Mouse (Mus musculus): ENCODE measurements around the gene Nrip2.
A peak's percentile ranks its signal among the peaks of the same experiment; 100 is the strongest.

Nrip2 gene

GRCm38 (mm10) chr6:128437731-128438316 is 38.7 kb downstream of the Nrip2 start:
- DNase-seq (ENCODE audit: low read depth), result no peak

DNA sequence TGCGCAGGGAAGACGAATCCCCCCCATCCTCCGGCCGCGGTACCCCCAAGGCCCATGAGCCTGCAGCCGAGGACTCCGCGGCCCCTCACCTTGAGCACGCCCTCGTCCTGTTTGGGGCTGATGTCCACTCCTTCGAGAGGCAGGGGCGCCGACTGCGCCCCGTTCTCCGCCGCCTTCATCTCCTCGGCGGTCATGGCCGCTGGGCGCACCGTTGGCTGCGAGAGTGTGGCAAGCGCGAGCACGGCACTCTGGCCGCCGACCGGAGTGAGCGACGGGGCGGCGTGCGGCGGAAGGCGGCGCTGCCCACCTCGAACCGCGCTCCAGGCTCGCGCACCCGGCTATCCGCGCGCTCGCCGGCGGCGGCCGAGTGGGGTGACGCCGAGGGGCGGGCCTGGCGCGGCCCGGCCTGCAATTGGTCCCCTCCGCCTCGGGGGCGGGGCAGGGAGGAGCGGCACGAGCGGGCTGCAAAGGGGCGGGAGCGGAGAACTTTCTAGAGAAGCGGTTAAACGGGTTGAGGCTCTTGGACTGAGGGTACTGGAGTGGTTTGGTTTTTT is 39.3 kb downstream of the Nrip2 start, which contains the start of gene Fkbp4:
Gene Fkbp4, minus strand, starts transcription at position 361 of the 554 bp plus-strand sequence.
- DNase-seq (ENCODE audit: low read depth), result peak; percentile 84

- DNase-seq (ENCODE audit: low read depth), result no peak
Measured at GRCm38 (mm10) chr6:128438871-128439341, 39.8 kb downstream of the Nrip2 start.

DNA sequence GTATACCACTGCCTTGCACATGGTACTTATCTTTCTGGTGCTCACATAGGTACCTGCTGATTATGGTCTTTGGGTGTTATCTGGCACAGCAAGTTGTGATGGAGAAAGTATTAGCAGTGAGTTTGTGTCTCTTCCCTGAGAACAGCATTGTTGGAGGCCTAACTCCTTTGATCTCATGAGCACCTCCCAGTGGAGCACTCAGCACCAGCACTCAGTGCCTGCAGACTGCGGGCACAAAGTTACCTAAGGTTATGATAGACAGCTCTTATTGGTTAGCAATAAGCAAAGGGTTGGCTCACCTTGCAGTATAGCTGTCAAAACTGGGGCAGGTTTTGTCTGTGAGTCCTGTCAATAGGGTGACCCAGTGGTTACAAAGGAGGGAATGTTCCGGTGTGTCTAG is 41.1 kb downstream of the Nrip2 start:
- DNase-seq (ENCODE audit: low read depth), result no peak

DNA sequence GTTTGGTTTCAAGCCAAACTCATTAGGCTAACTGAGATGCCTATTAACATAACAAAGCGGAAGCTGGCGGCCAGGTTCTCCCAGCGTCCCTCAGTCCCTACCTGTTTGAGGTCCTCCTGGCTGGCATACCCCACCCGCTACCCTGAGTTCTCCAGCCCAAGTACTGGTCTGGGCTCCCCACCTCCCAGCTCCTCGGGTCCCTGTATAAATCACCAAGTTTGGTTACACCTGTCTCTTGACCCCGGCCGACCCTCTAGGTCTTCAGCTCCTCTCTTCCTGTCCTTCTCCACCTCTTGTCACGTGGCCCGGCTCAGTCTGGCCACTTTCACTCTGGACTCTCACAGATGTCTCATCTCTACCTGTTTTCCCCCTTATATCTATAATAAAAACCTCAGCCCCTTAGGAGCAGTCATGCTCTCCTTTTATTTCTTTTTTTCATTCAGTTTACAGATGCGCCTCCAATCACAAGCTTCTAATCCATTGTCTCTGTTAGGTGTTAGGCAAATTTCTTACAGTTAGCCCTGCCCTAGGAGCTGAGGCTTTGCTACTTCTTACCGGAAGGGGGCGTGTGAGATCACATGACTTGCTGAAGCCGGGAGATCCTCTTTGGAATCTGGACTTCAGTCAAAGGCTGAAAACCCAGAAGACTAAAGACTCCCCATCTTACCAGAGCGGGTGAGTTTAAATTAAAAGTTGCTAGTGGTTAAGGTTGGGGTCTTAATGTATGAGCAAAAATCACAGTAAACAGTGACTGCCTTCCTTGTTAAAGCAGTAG is 46.9 kb downstream of the Nrip2 start:
- DNase-seq (ENCODE audit: low read depth), result no peak

DNA sequence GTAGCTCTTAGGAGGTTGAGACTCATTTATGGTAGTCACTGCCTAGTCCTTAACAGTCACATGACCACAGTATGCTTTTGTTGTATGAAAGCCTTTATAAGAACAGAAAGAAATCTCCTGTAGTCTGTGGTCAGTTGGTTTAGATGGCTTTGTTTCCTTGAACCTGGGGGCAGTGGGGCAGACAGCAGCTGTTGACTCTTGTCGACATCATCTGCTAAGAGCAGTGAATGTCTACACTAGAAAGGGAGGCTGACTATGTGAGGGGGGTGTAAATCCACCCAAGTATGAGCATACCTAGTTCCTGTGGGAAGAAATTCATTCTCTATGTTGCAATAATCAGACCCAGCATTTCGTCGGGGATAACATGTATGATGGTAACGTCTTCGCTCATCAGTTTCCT is 48.0 kb downstream of the Nrip2 start:
- no peak for DNase-seq (ENCODE audit: low read depth)

DNA sequence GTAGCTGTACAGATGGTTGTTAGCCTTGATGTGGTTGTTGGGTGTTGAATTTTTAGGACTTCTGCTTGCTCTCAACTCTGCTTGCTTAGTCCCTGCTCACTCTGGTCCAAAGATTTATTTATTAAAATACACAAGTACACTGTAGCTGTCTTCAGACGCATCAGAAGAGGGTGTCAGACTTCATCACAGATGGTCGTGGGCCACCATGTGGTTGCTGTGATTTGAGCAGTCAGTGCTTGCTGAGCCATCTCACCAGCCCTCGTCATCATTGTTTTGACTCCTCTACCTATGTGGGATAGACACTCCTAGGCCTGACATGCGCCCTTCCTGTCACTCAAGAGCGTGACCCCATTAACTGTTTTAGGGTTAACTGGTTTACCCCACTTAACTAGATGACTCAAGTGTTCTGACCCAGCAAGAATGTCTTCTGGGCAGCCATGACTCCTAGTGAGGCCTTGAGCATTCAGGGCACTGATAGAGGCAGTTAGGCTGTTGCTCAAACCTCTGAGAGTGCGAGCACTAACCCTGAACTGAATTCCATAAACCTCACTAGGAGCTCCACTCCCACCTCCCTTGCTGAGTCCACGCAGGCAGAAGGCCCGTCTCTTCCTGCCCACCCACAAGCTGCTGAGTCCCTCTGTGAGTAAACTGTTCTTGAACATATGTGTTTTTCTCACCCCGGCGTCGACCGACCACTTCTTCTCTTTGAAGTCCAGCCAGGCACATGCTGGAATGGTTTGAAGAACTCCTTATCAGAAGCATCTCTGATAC is 56.9 kb downstream of the Nrip2 start:
- no peak for DNase-seq (ENCODE audit: low read depth)

DNA sequence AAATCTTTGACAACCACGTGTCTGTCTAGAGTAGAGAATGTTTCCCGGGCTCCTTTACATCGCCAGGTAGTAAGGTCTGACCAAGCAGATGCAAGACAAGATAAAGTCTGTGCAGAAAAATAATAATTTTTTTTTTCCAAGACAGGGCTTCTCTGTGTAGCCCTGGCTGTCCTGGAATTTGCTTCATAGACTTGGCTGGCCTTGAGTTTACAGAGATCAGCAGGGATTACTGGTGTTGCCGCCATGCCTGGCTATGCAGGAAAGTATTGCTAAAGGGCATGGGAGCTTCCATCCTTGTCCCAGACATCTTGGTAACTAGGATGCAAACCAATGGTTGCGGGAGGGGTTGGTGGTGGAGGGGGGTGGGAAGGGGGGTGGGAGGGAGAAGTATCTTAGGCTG is 58.1 kb downstream of the Nrip2 start:
- no peak for DNase-seq (ENCODE audit: low read depth)

DNA sequence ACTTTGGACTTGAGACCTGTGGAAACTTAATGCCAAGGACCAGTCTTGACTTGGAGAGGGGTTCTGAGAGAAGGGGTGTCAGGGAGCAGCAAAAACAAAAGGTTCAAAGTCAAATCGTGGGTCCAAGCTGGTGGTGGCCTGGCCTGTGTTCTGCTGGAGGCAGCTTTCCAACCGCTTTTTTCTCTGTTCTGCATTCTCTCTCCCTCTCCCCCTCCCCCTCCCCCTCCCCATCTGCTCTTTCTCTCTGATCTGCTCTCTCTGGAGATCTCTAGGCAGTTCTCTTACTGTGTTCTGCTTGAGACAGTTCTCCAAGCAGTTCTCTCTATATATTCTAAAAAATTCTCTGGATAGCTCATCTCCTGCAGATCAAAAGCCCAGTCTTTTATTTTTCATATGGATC is 61.2 kb downstream of the Nrip2 start:
- no peak for DNase-seq (ENCODE audit: low read depth)

GRCm38 (mm10) chr6:128460729-128461503 is 61.8 kb downstream of the Nrip2 start:
- no peak for DNase-seq (ENCODE audit: low read depth)

DNA sequence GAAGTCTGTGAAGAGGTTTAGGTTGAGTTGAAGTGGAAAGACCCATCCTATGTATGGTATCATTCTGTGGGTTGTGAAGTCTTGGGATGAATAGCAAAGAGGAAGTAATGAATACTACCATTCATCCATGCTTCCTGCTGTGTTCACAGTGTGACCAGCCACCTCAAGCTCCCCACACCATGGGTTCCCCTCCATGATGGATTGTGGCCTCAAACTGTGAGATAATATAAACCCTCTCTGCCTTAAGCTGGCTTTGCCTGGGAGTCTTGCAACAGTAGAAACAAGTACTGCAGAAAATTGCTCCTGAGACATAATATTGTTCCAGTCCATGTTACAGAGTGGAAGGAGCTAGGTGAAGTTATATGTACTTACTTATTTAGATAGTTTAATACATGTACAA is 62.5 kb downstream of the Nrip2 start:
- DNase-seq (ENCODE audit: low read depth), result no peak

- no peak for DNase-seq (ENCODE audit: low read depth)
Measured at GRCm38 (mm10) chr6:128464996-128465395, 65.9 kb downstream of the Nrip2 start.

Measured in c-Kit-positive CD71-positive TER-119-negative erythroid progenitor cells, embryonic 14.5 days (primary cell).